Mouse (Mus musculus) ES-E14 (cell line): ENCODE data around the gene Myt1l. TPM values are rescaled to one million over a fixed set of nuclear protein-coding genes. Genes with fewer than 3 reads are reported as not detected.

Experiments used
- DNase-seq: peaks from one replicate; pipeline ENCODE4 v3.0.0-alpha.2; 2013; ENCODE audit warnings: low read depth, low spot score
- H3K27ac ChIP-seq: 2 replicates; pipeline ENCODE4 v1.5.1; 2012; ENCODE audit warnings: low read depth, mild to moderate bottlenecking, low read length, moderate library complexity, mixed read lengths; ENCODE audit not compliant: poor library complexity, insufficient read depth, severe bottlenecking
- H3K36me3 ChIP-seq: 2 replicates; pipeline ENCODE4 v1.6.1; 2012; ENCODE audit warnings: mild to moderate bottlenecking, low read length, moderate library complexity, mixed read lengths; ENCODE audit not compliant: control insufficient read depth, poor library complexity, insufficient read depth, severe bottlenecking
- H3K4me1 ChIP-seq, 2 experiments: fragments of 150-350 bp in 1 of 2; sonication (generic) in 1 of 2; 2 replicates each; pipeline ENCODE4 v1.6.1; 2012; ENCODE audit warnings: low read length in 2 of 2, mild to moderate bottlenecking in 1 of 2, mixed read lengths in 1 of 2; ENCODE audit not compliant: control insufficient read depth in 2 of 2, insufficient read depth in 2 of 2, poor library complexity in 1 of 2
- H3K4me3 ChIP-seq, 2 experiments: fragments of 150-350 bp in 1 of 2; sonication (generic) in 1 of 2; 2 replicates each; pipeline ENCODE4 v1.5.1; 2012; ENCODE audit warnings: low read length in 2 of 2, low read depth in 1 of 2, mild to moderate bottlenecking in 1 of 2, mixed read lengths in 1 of 2; ENCODE audit not compliant: insufficient read depth in 1 of 2, poor library complexity in 1 of 2, severe bottlenecking in 1 of 2
- H3K9ac ChIP-seq: 2 replicates; pipeline ENCODE4 v1.6.1; 2012; ENCODE audit warnings: low read depth, mild to moderate bottlenecking, low read length, mixed read lengths; ENCODE audit not compliant: poor library complexity, insufficient read depth, severe bottlenecking
- H3K9me3 ChIP-seq: fragments of 150-350 bp; sonication (generic); 2 replicates; pipeline ENCODE4 v1.6.1; 2012; ENCODE audit warnings: low read depth, mild to moderate bottlenecking, low read length; ENCODE audit not compliant: control insufficient read depth, insufficient read depth
- CHD2 ChIP-seq: IDR thresholded peaks from 2 replicates; pipeline ENCODE4 v1.6.1; 2014; ENCODE audit warnings: mild to moderate bottlenecking, low read depth, low read length, inconsistent platforms
- HCFC1 ChIP-seq: IDR thresholded peaks from 2 replicates; pipeline ENCODE4 v1.6.1; 2012; ENCODE audit warnings: low read length, inconsistent platforms, borderline replicate concordance; ENCODE audit not compliant: insufficient read depth
- MAFK ChIP-seq: IDR thresholded peaks from 2 replicates; pipeline ENCODE4 v1.6.1; 2014; ENCODE audit warnings: mild to moderate bottlenecking, low read depth, low read length, inconsistent platforms; ENCODE audit not compliant: insufficient read depth
- ZC3H11A ChIP-seq: IDR thresholded peaks from 2 replicates; pipeline ENCODE4 v1.6.1; 2012; ENCODE audit warnings: low read depth, mild to moderate bottlenecking, inconsistent platforms, low read length, borderline replicate concordance
- ZNF384 ChIP-seq: IDR thresholded peaks from 2 replicates; pipeline ENCODE4 v1.6.1; 2012; ENCODE audit warnings: low read depth, low read length, inconsistent platforms
- in situ Hi-C, 2 experiments: fragments of 600-800 bp; cut with MboI; formaldehyde crosslinking; loops; one replicate each; pipeline ENCODE4 v1.15.1; 2025; ENCODE audit warnings: low sequenced_read_pairs in 2 of 2, inconsistent platforms in 1 of 2; ENCODE audit not compliant: unreplicated experiment in 2 of 2
- total RNA-seq: library from RNA; depleted of rRNA; stranded (reverse); fragments of 300-350 nt; gene quantifications from 2 replicates; pipeline ENCODE4 v1.2.3, GENCODE M21; 2012

Gene Myt1l
- total RNA-seq, 1 experiment = 0.27 TPM

GRCm38 (mm10) chr12:29855007-29855406 lies 326.8 kb downstream of the Myt1l start:
- no peak overlapping the region for H3K9ac ChIP-seq
- H3K4me3 ChIP-seq = no peak overlapping the region
- DNase-seq = peak; percentile 17

DNA sequence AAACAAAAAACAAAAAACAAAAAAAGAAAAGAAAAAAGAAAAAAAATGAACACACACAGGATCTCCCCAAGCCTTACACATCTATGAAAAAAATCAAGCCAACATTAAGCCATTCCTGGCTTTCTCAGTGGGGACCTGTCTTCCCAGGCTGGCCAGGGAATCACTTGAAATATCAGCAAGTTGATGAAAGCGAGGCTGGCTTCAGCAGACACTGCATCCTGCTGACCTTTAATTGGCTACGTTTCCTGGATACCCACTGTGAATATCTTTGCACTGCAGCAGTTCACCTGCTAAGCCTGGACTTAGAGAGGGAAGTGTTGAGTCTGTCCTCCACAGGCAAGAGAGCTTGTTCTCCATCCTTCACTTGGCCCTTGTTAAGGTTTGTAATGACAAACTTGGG lies 332.8 kb downstream of the Myt1l start:
- no peak for TF ChIP-seq ZNF384
- TF ChIP-seq HCFC1 = no peak
- no peak for TF ChIP-seq MAFK
- no peak for TF ChIP-seq CHD2
- TF ChIP-seq ZC3H11A = no peak
- H3K9ac ChIP-seq = no peak overlapping the region
- no peaks in the 10 kb centered on the region for H3K36me3 ChIP-seq
- H3K4me1 ChIP-seq = no peaks in the 10 kb centered on the region
- no peak overlapping the region for H3K27ac ChIP-seq
- H3K4me3 ChIP-seq = no peak overlapping the region
- no peak for DNase-seq
- no peaks in the 10 kb centered on the region for H3K9me3 ChIP-seq
- in situ Hi-C loops = no loop called here

More at GRCm38 (mm10) chr12:29855007-29855406, 326.8 kb downstream of the Myt1l start:
- no peak overlapping the region for H3K27ac ChIP-seq
- H3K9me3 ChIP-seq = no peaks in the 10 kb centered on the region
- no peaks in the 10 kb centered on the region for H3K4me1 ChIP-seq
- TF ChIP-seq CHD2 (no peak), ZC3H11A (0 out of 2 replicates have a peak, but pooled peaks have one; percentile 18), ZNF384 (no peak)
- in situ Hi-C loops = no loop called here
- no peaks in the 10 kb centered on the region for H3K36me3 ChIP-seq

DNA sequence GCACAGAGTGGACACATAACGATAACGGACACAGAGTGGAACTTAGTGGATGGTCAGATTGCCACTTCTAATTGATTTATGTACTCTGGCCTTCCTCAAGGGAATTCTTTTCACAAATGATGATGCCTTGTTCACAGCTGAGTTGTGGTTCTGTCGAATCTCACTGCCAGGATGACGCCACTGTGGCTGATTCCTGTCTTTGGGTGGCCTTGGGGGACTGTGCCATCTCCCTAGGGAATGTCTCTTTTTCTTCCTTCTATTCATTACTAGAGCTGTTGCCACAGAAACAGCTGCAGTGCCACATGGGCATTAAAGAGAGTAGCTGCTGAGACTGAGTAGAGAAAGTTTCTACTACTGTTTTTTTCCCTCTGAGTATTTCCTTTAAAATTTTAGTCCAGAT lies 340.1 kb downstream of the Myt1l start:
- TF ChIP-seq ZNF384 = no peak
- no peak for TF ChIP-seq MAFK
- no peak for TF ChIP-seq CHD2
- TF ChIP-seq ZC3H11A = no peak
- no peak for TF ChIP-seq HCFC1

GRCm38 (mm10) chr12:29868781-29869180 lies 340.6 kb downstream of the Myt1l start:
- Histone ChIP-seq H3K36me3 (no peaks in the 10 kb centered on the region), H3K4me1 (no peaks in the 10 kb centered on the region), H3K9me3 (no peaks in the 10 kb centered on the region), H3K27ac (no peak overlapping the region), H3K4me3 (no peak overlapping the region), H3K9ac (no peak overlapping the region)
- no peak for DNase-seq
- TF ChIP-seq ZC3H11A (no peak), ZNF384 (no peak), MAFK (no peak), CHD2 (no peak), HCFC1 (no peak)
- in situ Hi-C loops = no loop called here

More for the DNA sequence above, 340.1 kb downstream of the Myt1l start:
- no peak overlapping the region for H3K9ac ChIP-seq
- H3K4me1 ChIP-seq = no peaks in the 10 kb centered on the region
- no peaks in the 10 kb centered on the region for H3K36me3 ChIP-seq
- DNase-seq = no peak
- H3K4me3 ChIP-seq = no peak overlapping the region
- H3K9me3 ChIP-seq = no peaks in the 10 kb centered on the region
- no peak overlapping the region for H3K27ac ChIP-seq
- in situ Hi-C loops = no loop called here

DNA sequence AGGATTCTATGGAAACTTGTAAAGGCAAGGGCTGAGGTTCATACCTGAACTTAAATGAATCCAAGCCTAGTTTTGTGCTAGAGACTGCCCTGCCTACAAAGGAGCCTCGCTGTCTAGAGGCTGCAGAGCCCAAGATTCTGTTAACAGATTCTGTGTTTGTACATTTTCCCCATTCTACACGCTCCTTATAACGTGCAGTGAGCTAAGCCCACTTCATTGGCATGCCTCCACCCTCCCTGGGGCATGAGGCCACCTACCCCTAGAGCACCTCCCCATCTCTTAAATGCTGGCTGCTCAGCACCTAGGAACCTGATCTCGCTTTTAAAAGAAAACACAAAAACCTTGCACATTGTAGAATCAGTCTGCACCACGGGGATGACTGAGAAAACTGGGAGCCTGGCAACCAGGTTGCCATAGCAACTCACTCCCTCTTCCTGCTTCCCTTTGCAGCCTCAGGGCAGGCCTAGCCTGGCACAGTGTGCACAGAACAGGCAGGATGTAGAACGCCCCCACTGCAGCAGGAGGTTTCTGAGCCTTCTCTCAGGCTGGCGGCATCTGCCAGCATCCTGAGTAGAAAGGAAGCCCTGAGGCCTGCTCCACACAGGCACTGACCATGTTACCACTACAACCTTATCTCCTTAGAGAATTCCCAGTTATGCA lies 344.1 kb downstream of the Myt1l start:
- H3K9me3 ChIP-seq = no peaks in the 10 kb centered on the region
- H3K4me3 ChIP-seq = no peak overlapping the region
- no peak for DNase-seq
- H3K36me3 ChIP-seq = no peaks in the 10 kb centered on the region
- no peak overlapping the region for H3K9ac ChIP-seq
- no peak overlapping the region for H3K27ac ChIP-seq
- in situ Hi-C loops = no loop called here
- no peaks in the 10 kb centered on the region for H3K4me1 ChIP-seq
- no peak for TF ChIP-seq ZC3H11A
- no peak for TF ChIP-seq HCFC1
- TF ChIP-seq ZNF384 = no peak
- no peak for TF ChIP-seq MAFK
- TF ChIP-seq CHD2 = no peak
